Mouse (Mus musculus) erythroblast, embryonic 14.5 days (primary cell): ENCODE data around the gene Olfr1310.

Experiments
- GATA1 ChIP-seq: IDR thresholded peaks from 2 replicates; pipeline ENCODE4 v1.6.1; 2012; ENCODE audit warnings: low read length, inconsistent platforms, mixed read lengths
- TAL1 ChIP-seq: IDR thresholded peaks from 3 replicates; pipeline ENCODE4 v1.6.1; 2012; ENCODE audit warnings: low read length, inconsistent platforms, mixed read lengths

- no peak for TF ChIP-seq GATA1
- no peak for TF ChIP-seq TAL1
These were observed 47.7 kb downstream of the Olfr1310 start, which contains the start of gene Olfr1308 for GRCm38 (mm10) chr2:111964844-111965243.
